13 mouse cellular contexts compared by ENCODE assay signal in the genomic region with DNA sequence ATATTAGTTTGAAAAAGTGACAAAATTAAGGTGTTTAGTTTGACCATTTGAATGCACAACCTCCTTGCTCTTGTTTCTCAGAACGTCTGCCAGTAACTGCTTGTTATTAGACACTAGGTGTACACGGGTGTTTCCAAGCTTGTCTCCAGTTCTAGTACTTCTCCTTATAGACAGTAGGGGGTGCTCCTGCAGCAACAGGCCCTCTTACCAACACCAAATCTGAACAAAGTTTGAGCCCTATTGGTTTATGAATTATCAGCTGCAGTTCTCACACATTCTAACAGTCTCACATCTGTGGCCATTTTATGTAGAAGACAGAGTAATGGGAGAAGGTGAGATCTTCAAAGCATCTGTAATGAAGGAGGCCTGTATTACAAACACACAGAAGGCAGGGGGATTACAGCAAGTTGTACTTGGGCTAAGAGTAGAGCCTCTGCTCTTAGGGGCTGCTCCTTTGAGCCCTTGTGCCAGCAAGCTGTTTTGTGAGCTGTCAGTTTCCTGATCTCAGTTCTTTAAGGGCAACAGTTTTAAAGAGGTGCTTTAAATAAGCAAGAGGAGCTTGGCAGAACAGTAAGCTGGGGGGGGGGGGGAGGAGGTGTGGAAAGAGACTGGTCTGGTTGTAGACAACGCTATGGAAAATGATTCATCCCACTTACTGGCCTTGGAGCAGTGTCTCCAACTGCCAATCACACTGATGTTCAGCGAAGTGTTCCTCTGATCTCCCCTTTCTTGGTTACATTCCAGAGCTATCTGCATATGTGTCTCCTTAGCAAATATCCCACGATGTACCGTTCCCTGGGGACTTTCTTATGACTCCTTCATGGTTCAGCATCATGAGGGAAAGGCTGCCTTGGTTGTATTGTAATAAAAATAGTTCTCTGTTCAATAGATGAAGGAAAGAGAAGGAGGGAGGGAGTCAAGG.
DNase-seq lines count a peak whose midpoint lies in the region; ATAC-seq and TF ChIP-seq lines count a peak whose summit lies in the region.
"Had no signal": no experiment of that assay in that cellular context is flagged by ENCODE, and none has a peak within 500 bp of the region (broad histone marks: within the 10 kb centered on the region; RNA-seq: fewer than 3 reads in every experiment).

No protein-coding gene starts in this region.

- H3K4me2 ChIP-seq in embryonic facial prominence, embryonic 11.5 days (ENCODE audit: low read depth, low read length): no peak overlapping the region
- H3K4me2 ChIP-seq in limb, embryonic 11.5 days (ENCODE audit: low read depth, severe bottlenecking): no peak overlapping the region
- no peak overlapping the region for H3K4me2 ChIP-seq in limb, embryonic 13.5 days (replicated peaks)
- H3K4me2 ChIP-seq: hindbrain, embryonic 14.5 days; liver, embryonic 15.5 days had no signal

- H3K36me3 ChIP-seq in embryonic facial prominence, embryonic 11.5 days (replicated peaks; ENCODE audit: control insufficient read depth, insufficient read depth, low read depth, low read length): no peaks in the 10 kb centered on the region
- no peaks in the 10 kb centered on the region for H3K36me3 ChIP-seq in embryonic facial prominence, embryonic 10.5 days (replicated peaks)
- H3K36me3 ChIP-seq in limb, embryonic 11.5 days (ENCODE audit: control insufficient read depth, insufficient read depth, low read length): no peaks in the 10 kb centered on the region
- H3K36me3 ChIP-seq in limb, embryonic 10.5 days: no peaks in the 10 kb centered on the region
- no peaks in the 10 kb centered on the region for H3K36me3 ChIP-seq in limb, embryonic 13.5 days
- no peaks in the 10 kb centered on the region for H3K36me3 ChIP-seq in kidney, adult 2 months (ENCODE audit: control insufficient read depth, insufficient read depth, low read length)
- H3K36me3 ChIP-seq: liver, embryonic 15.5 days had no signal

- TF ChIP-seq POLR2A in kidney, adult 2 months (IDR thresholded peaks at IDR 0.05; ENCODE audit: low read depth, low read length): no peak

- DNase-seq in embryonic facial prominence, embryonic 11.5 days (ENCODE audit: low spot score): peak; percentile 30
- DNase-seq in embryonic facial prominence, embryonic 10.5 days (ENCODE audit: low spot score): no peak
- peak; percentile 27 for DNase-seq in limb, embryonic 11.5 days (ENCODE audit: low spot score)
- DNase-seq in limb, embryonic 10.5 days (ENCODE audit: low spot score): no peak
- peak; percentile 43 for DNase-seq in adipocyte (ENCODE audit: low spot score)
- no peak for DNase-seq in adrenal gland, postnatal 10 days
- no peak for DNase-seq in kidney, adult 2 months
- DNase-seq: cerebellum, postnatal 14 days; kidney, postnatal 10 days; layer of hippocampus, postnatal 36 days had no signal

- no peak overlapping the region for H3K9ac ChIP-seq in embryonic facial prominence, embryonic 11.5 days (replicated peaks; ENCODE audit: low read length)
- H3K9ac ChIP-seq in limb, embryonic 11.5 days (ENCODE audit: low read length): no peak overlapping the region
- H3K9ac ChIP-seq in limb, embryonic 13.5 days: no peak overlapping the region
- H3K9ac ChIP-seq: hindbrain, embryonic 14.5 days; liver, embryonic 15.5 days had no signal

- 56% methylated on average over 6 of the region's 6 CpGs for WGBS in embryonic facial prominence, embryonic 11.5 days
- 65% methylated on average over 6 of the region's 6 CpGs for WGBS in embryonic facial prominence, embryonic 10.5 days
- 64% methylated on average over 6 of the region's 6 CpGs for WGBS in limb, embryonic 11.5 days
- WGBS in limb, embryonic 10.5 days: 72% methylated on average over 6 of the region's 6 CpGs
- WGBS in limb, embryonic 13.5 days: 40% methylated on average over 6 of the region's 6 CpGs
- WGBS in kidney, adult 2 months: 47% methylated on average over 6 of the region's 6 CpGs

- no peak for ATAC-seq in embryonic facial prominence, embryonic 11.5 days (replicated peaks; ENCODE audit: insufficient number of reproducible peaks, low FRiP score, low TSS enrichment, low read depth)
- ATAC-seq in limb, embryonic 11.5 days (ENCODE audit: insufficient number of reproducible peaks, low FRiP score, low TSS enrichment, low read depth): no peak
- ATAC-seq in limb, embryonic 13.5 days (ENCODE audit: low FRiP score, low read depth): peak; percentile 83

- no peak overlapping the region for H3K27ac ChIP-seq in embryonic facial prominence, embryonic 11.5 days (replicated peaks; ENCODE audit: low read depth, low read length)
- no peak overlapping the region for H3K27ac ChIP-seq in embryonic facial prominence, embryonic 10.5 days (replicated peaks)
- no peak overlapping the region for H3K27ac ChIP-seq in limb, embryonic 11.5 days (replicated peaks; ENCODE audit: low read depth, low read length)
- no peak overlapping the region; the same call in 1 of the 2 replicates for H3K27ac ChIP-seq in limb, embryonic 10.5 days
- peak overlapping the region; percentile 22; the same call in 1 of the 2 replicates for H3K27ac ChIP-seq in limb, embryonic 13.5 days
- no peak overlapping the region for H3K27ac ChIP-seq in kidney, adult 2 months (ENCODE audit: insufficient read depth, low read depth, low read length)
- H3K27ac ChIP-seq: hindbrain, embryonic 14.5 days; liver, embryonic 15.5 days had no signal

- no peak for TF ChIP-seq CTCF in kidney, adult 2 months (conservative IDR thresholded peaks at IDR 0.05; ENCODE audit: insufficient read depth, insufficient read length, low read depth, low read length)

- no peaks in the 10 kb centered on the region for H3K27me3 ChIP-seq in embryonic facial prominence, embryonic 11.5 days (ENCODE audit: control insufficient read depth, insufficient read depth, low read length)
- H3K27me3 ChIP-seq in embryonic facial prominence, embryonic 10.5 days (replicated peaks; ENCODE audit: low read depth, poor library complexity, severe bottlenecking): no peaks in the 10 kb centered on the region
- no peaks in the 10 kb centered on the region for H3K27me3 ChIP-seq in limb, embryonic 11.5 days (ENCODE audit: control insufficient read depth, insufficient read depth, low read length)
- H3K27me3 ChIP-seq in limb, embryonic 10.5 days (ENCODE audit: low read depth, poor library complexity, severe bottlenecking): no peaks in the 10 kb centered on the region
- H3K27me3 ChIP-seq in limb, embryonic 13.5 days: peaks cover 2% of the 10 kb centered on the region; the same call in 1 of the 2 replicates
- H3K27me3 ChIP-seq in kidney, adult 2 months (replicated peaks; ENCODE audit: control insufficient read depth, insufficient read depth, low read length): no peaks in the 10 kb centered on the region
- H3K27me3 ChIP-seq: liver, embryonic 15.5 days had no signal

- no peaks in the 10 kb centered on the region for H3K4me1 ChIP-seq in embryonic facial prominence, embryonic 11.5 days (ENCODE audit: control insufficient read depth, insufficient read depth, low read length)
- H3K4me1 ChIP-seq in embryonic facial prominence, embryonic 10.5 days: no peaks in the 10 kb centered on the region
- no peaks in the 10 kb centered on the region for H3K4me1 ChIP-seq in limb, embryonic 11.5 days (ENCODE audit: control insufficient read depth, insufficient read depth, low read length)
- peaks cover 8% of the 10 kb centered on the region for H3K4me1 ChIP-seq in limb, embryonic 10.5 days
- no peaks in the 10 kb centered on the region for H3K4me1 ChIP-seq in limb, embryonic 13.5 days
- no peaks in the 10 kb centered on the region for H3K4me1 ChIP-seq in kidney, adult 2 months (ENCODE audit: control insufficient read depth, insufficient read depth, low read length)
- H3K4me1 ChIP-seq: liver, embryonic 15.5 days had no signal

- no peak overlapping the region for H3K4me3 ChIP-seq in embryonic facial prominence, embryonic 11.5 days (ENCODE audit: low read depth, low read length)
- no peak overlapping the region for H3K4me3 ChIP-seq in embryonic facial prominence, embryonic 10.5 days
- H3K4me3 ChIP-seq in limb, embryonic 11.5 days (ENCODE audit: low read depth, low read length): no peak overlapping the region
- no peak overlapping the region for H3K4me3 ChIP-seq in limb, embryonic 10.5 days
- no peak overlapping the region for H3K4me3 ChIP-seq in limb, embryonic 13.5 days
- H3K4me3 ChIP-seq in kidney, adult 2 months (ENCODE audit: insufficient read depth, low read depth, low read length): no peak overlapping the region
- H3K4me3 ChIP-seq: liver, embryonic 15.5 days had no signal

- H3K9me3 ChIP-seq in embryonic facial prominence, embryonic 11.5 days (replicated peaks; ENCODE audit: control insufficient read depth, low read length): no peaks in the 10 kb centered on the region
- H3K9me3 ChIP-seq in embryonic facial prominence, embryonic 10.5 days: no peaks in the 10 kb centered on the region
- no peaks in the 10 kb centered on the region for H3K9me3 ChIP-seq in limb, embryonic 11.5 days (ENCODE audit: control insufficient read depth, low read length)
- H3K9me3 ChIP-seq in limb, embryonic 10.5 days (replicated peaks): no peaks in the 10 kb centered on the region
- no peaks in the 10 kb centered on the region for H3K9me3 ChIP-seq in limb, embryonic 13.5 days
- H3K9me3 ChIP-seq: liver, embryonic 15.5 days had no signal

Comparison
In these comparisons a context has a peak if more than half of its experiments do, and no peak if none do; other contexts are left out.
1. DNase-seq: peak in embryonic facial prominence, embryonic 11.5 days (single experiment), limb, embryonic 11.5 days (single experiment) and adipocyte (single experiment); none in embryonic facial prominence, embryonic 10.5 days (single experiment), limb, embryonic 10.5 days (single experiment), adrenal gland, postnatal 10 days (single experiment) and kidney, adult 2 months (single experiment).